Mouse (Mus musculus) stomach, embryonic 14.5 days (tissue): Measurements from ENCODE around the gene Palmd. TPM values are rescaled to one million over a fixed set of nuclear protein-coding genes. Genes with fewer than 3 reads are reported as not detected.

ENCODE experiments used
- ATAC-seq: fragments of 200-750 bp; cut with Nextera tagmentation; 2 replicates; pipeline ENCODE4 v1.8.0; 2017; ENCODE audit warnings: low read depth, moderate TSS enrichment; ENCODE audit not compliant: insufficient number of reproducible peaks, insufficient read depth, low FRiP score
- H3K27ac ChIP-seq: fragments of 300-500 bp; sonication (generic); 2 replicates; pipeline ENCODE4 v1.5.1; 2014; ENCODE audit warnings: mild to moderate bottlenecking, low read length, moderate library complexity, mixed read lengths
- H3K27me3 ChIP-seq: fragments of 300-500 bp; sonication (generic); 2 replicates; pipeline ENCODE4 v1.6.1; 2014; ENCODE audit warnings: low read length, control low read depth, mixed read lengths; ENCODE audit not compliant: control insufficient read depth, insufficient read depth
- H3K36me3 ChIP-seq: fragments of 300-500 bp; sonication (generic); 2 replicates; pipeline ENCODE4 v1.6.1; 2014; ENCODE audit warnings: mild to moderate bottlenecking, control low read depth, low read length, moderate library complexity, mixed read lengths; ENCODE audit not compliant: control insufficient read depth, insufficient read depth
- H3K4me1 ChIP-seq: fragments of 300-500 bp; sonication (generic); 2 replicates; pipeline ENCODE4 v1.6.1; 2014; ENCODE audit warnings: low read length, control low read depth, mixed read lengths; ENCODE audit not compliant: control insufficient read depth, insufficient read depth
- H3K4me2 ChIP-seq: fragments of 300-500 bp; sonication (generic); replicated peaks from 2 replicates; pipeline ENCODE4 v1.6.1; 2014; ENCODE audit warnings: low read depth, low read length, control low read depth
- H3K4me3 ChIP-seq: fragments of 300-500 bp; sonication (generic); 2 replicates; pipeline ENCODE4 v1.5.1; 2014; ENCODE audit warnings: low read depth, low read length, control low read depth
- H3K9ac ChIP-seq: fragments of 300-500 bp; sonication (generic); replicated peaks from 2 replicates; pipeline ENCODE4 v1.6.1; 2014; ENCODE audit warnings: low read depth, mild to moderate bottlenecking, control low read depth, low read length, moderate library complexity, mixed read lengths
- H3K9me3 ChIP-seq: fragments of 300-500 bp; sonication (generic); 2 replicates; pipeline ENCODE4 v1.6.1; 2016; ENCODE audit warnings: low read depth, low read length, control low read depth; ENCODE audit not compliant: control insufficient read depth
- WGBS: fragments of 180-500 bp; shearing (Covaris S2); extraction: QIAGEN DNeasy Blood & Tissue Kit; methylation state at CpG from one replicate; pipeline ENCODE4 v1.1.7; 2014; 5-methylcytosine and 5-hydroxymethylcytosine counted together
- polyA plus RNA-seq: library from polyadenylated mRNA; unstranded; fragments of >200 nt; fragmentation: Nextera tagmentation; extraction: Ambion mirVana; gene quantifications from 2 replicates; pipeline ENCODE4 v1.2.1, GENCODE M21; 2014

Palmd gene
- polyA plus RNA-seq, 1 experiment from 2014 or later: 5.7 TPM

DNA sequence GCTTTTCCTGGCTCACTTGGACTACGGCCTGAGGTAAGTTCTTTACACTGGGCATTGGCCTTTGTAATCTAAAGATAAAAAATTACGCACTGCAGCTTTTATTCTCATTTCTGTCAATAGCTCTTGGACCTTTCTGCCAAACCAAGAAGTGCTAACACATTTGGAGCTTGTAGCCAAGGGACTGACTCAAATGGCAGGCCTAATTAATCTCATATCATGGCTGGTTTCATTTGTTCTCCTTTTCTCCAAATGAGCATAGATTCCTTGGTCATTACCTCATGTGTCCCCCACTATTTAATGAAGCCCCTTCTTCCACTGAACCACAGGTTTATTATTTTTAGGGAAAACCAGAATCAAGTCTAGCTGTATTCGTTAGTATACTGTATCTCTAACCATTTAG lies 19.4 kb upstream of the Palmd start:
- H3K4me1 ChIP-seq: no peaks in the 10 kb centered on the region
- H3K9ac ChIP-seq: no peak overlapping the region
- no peak overlapping the region for H3K4me2 ChIP-seq
- H3K4me3 ChIP-seq: no peak overlapping the region
- H3K27ac ChIP-seq: no peak overlapping the region
- WGBS: 74% methylated on average over 3 of the region's 3 CpGs
- no peaks in the 10 kb centered on the region for H3K9me3 ChIP-seq
- no peak for ATAC-seq
- no peaks in the 10 kb centered on the region for H3K36me3 ChIP-seq
- no peaks in the 10 kb centered on the region for H3K27me3 ChIP-seq

DNA sequence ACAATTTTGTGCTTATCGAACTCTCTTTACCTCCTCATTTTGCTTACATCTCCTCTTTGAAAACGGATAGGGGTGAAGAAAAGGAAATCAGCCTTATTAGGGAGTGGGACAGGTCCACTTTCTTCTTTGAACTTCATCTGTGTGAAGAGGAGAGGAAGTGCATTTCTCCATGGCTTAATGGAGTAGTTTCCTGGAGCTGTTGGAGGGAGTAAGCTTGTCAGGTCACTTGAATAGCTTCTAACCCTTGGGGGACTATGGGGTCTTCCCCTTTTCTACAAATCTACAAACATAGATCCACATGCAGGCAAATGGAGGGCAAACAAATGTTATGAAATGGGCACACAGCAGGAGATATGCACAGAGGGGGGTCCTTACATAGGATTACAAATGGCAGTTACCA lies 17.7 kb upstream of the Palmd start:
- no peak overlapping the region for H3K4me3 ChIP-seq
- no peak for ATAC-seq
- H3K9ac ChIP-seq: no peak overlapping the region
- H3K36me3 ChIP-seq: no peaks in the 10 kb centered on the region
- H3K27me3 ChIP-seq: no peaks in the 10 kb centered on the region
- no peaks in the 10 kb centered on the region for H3K4me1 ChIP-seq
- no peak overlapping the region for H3K27ac ChIP-seq
- WGBS: 57% methylated on average over 2 of the region's 2 CpGs
- no peak overlapping the region for H3K4me2 ChIP-seq
- no peaks in the 10 kb centered on the region for H3K9me3 ChIP-seq

DNA sequence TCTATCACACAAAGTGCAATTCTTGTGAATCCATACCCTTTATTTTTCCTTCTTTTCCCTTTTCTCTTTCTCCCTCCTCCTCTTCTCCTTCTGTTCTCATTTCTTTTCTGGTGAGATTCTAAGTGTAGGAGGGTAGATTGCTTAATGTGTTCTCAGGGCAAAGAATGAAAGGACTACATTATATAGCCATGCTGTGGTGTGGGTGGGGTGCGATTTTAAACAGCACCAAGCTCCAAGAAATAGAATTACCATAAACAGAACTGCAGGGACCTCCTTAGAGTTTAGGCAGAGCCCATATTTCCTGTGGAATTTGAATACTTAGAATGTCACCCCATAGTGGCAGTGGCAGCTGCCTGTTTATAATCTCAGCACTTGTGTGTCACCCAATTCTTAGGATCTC lies 17.0 kb upstream of the Palmd start:
- Histone ChIP-seq H3K36me3 (no peaks in the 10 kb centered on the region), H3K9ac (no peak overlapping the region), H3K4me2 (no peak overlapping the region), H3K4me1 (no peaks in the 10 kb centered on the region), H3K4me3 (no peak overlapping the region), H3K27ac (no peak overlapping the region), H3K27me3 (no peaks in the 10 kb centered on the region), H3K9me3 (no peaks in the 10 kb centered on the region)
- no peak for ATAC-seq
- WGBS: 64% methylated on average over 1 of the region's 1 CpGs

DNA sequence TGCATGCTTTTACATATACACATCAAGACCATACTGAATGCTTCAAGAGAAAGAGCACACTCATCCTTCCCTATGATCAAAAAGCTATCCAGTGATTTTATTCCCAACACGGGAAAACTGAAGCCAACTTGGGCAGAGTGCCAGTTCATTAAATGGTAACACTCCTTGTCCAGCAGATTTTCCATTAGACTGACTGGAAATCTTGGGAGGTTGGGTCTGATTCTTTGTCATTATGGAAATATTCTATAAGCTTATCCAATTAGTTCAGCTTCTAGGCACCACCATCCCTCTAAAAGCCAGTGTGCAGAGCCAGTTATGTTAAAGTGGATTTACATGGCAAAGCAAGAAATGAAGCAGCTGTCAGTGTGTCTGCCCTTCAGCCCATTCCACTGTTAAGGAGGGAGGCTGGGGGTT lies 16.3 kb upstream of the Palmd start:
- no peaks in the 10 kb centered on the region for H3K27me3 ChIP-seq
- no peak overlapping the region; the same call in 1 of the 2 replicates for H3K27ac ChIP-seq
- WGBS: 36% methylated on average over 1 of the region's 1 CpGs
- H3K4me2 ChIP-seq: no peak overlapping the region
- H3K36me3 ChIP-seq: no peaks in the 10 kb centered on the region
- no peaks in the 10 kb centered on the region for H3K9me3 ChIP-seq
- peak; percentile 56; the same call in 1 of the 2 replicates for ATAC-seq
- H3K4me1 ChIP-seq: no peaks in the 10 kb centered on the region
- H3K4me3 ChIP-seq: no peak overlapping the region
- no peak overlapping the region for H3K9ac ChIP-seq

DNA sequence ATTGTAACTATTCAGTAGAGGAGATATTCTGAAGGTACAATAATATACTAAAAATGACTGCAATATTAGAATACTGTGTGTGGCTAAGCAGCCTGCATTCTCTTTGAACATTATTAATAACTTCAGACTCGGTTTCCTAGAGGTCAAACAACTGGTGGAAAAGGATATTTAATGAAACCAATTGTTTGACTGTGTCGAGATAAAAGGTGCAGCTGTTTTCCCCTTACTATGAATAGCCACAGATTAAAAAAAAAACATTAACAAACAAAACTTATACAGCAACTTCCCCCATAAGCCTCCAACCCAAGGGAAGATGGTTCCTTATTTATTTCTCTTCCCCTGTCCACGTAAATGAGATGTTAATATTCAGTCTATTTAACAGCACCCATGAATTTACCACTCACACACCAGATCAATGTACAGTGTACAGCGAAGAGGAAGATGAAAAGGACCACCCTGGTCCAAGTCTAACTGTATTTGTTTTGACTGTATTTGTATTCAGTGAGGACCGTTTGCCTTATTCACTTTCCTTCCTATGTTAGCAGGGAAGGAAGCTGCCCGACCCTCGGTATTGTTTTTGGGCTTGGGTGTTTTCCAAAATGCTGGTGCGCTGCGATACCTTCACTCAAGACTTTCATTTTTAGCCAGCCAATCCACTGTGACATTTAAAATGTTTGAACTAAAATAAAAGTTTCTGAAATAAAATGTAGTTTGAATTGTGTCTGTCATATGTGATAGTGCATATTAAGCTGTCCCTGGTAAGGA lies 13.2 kb upstream of the Palmd start:
- Histone ChIP-seq H3K9me3 (no peaks in the 10 kb centered on the region), H3K36me3 (no peaks in the 10 kb centered on the region), H3K27me3 (no peaks in the 10 kb centered on the region), H3K4me1 (no peaks in the 10 kb centered on the region), H3K9ac (no peak overlapping the region; the same call in 1 of the 2 replicates), H3K27ac (no peak overlapping the region), H3K4me2 (no peak overlapping the region), H3K4me3 (no peak overlapping the region)
- no peak for ATAC-seq
- WGBS: 64% methylated on average over 9 of the region's 9 CpGs

DNA sequence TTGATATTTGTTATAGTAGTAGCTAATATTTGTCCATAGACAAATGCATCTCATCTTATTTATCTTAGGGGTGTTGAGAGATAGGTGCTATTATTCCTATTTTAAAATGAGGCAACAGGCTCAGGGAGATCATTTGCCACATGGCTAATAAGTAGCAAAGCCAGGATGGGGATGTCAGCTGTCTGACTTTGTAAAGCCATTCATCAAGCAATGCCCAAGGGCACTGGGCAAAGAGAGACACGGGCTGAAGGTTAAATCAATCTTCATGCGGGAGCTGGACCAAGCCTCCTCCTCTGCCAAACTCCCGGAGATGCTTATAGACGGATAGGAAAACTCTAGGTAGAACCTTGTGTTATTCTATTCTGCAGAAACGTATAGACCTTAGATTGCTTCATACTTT lies 999 bp upstream of the Palmd start:
- no peak overlapping the region for H3K9ac ChIP-seq
- WGBS: 56% methylated on average over 5 of the region's 5 CpGs
- no peak overlapping the region for H3K4me2 ChIP-seq
- 0 out of 2 replicates have a peak, but pooled peaks cover 6% of the 10 kb centered on the region for H3K4me1 ChIP-seq
- no peaks in the 10 kb centered on the region for H3K27me3 ChIP-seq
- H3K4me3 ChIP-seq: no peak overlapping the region
- no peak for ATAC-seq
- H3K9me3 ChIP-seq: no peaks in the 10 kb centered on the region
- no peaks in the 10 kb centered on the region for H3K36me3 ChIP-seq
- no peak overlapping the region for H3K27ac ChIP-seq

DNA sequence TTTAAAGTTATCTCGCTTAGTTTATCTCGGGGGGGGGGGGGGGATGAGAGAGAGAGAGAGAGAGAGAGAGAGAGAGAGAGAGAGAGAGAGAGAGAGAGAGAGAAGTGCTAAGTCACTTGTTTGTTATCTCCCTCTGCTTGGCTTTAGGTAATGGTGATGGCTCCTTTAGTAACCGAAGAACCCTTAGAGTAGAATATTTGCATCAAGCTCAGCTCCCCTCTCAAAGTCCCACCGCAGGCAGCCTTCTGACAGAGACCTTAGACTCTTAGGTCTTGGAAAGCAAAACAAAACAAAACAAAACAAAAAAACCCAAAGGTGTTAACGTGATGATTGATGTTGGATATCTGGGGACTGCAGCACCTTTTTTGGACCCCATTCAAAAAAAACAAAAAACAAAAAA lies 216 bp upstream of the Palmd start:
- Histone ChIP-seq H3K9me3 (no peaks in the 10 kb centered on the region), H3K9ac (no peak overlapping the region), H3K4me2 (peak overlapping the region; percentile 73), H3K4me3 (peak overlapping the region; percentile 34), H3K27ac (peak overlapping the region; percentile 27; the same call in 1 of the 2 replicates), H3K27me3 (no peaks in the 10 kb centered on the region), H3K36me3 (no peaks in the 10 kb centered on the region), H3K4me1 (0 out of 2 replicates have a peak, but pooled peaks cover 6% of the 10 kb centered on the region)
- no peak for ATAC-seq
- WGBS: 18% methylated on average over 5 of the region's 5 CpGs

DNA sequence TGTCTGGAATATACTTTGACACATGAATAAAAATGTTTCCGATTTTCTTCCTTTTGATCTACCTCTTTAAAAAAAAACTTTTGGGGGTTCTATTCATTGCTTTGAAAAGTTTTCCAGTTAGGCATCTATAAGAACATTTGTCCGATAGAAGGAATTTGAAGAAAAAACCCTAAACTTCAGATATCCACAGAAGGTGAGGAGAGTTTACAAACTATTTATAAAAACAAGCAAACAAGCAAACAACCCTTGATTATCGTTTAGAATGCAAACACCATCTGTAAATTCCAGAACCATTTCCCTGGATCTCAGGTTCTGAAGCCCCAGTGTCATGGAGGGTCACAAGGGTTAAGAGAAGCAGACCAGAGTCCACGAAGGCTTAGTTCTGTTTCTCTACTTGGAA lies 820 bp downstream of the Palmd start, which contains the start of gene 4930455H04Rik:
TSS of gene 4930455H04Rik (plus strand) at position 301 of the 400 bp plus-strand sequence.
- peak within 1 kb of the TSS; percentile 38; the same call in 1 of the 2 replicates for H3K9ac ChIP-seq
- H3K9me3 ChIP-seq: no peaks in the 10 kb centered on the region
- H3K4me2 ChIP-seq: peak within 1 kb of the TSS; percentile 73
- ATAC-seq: no peak
- 58% methylated on average over 4 of the region's 4 CpGs for WGBS
- peak within 1 kb of the TSS; percentile 34 for H3K4me3 ChIP-seq
- no peaks in the 10 kb centered on the region for H3K36me3 ChIP-seq
- peak within 1 kb of the TSS; percentile 27; the same call in 1 of the 2 replicates for H3K27ac ChIP-seq
- no peaks in the 10 kb centered on the region for H3K27me3 ChIP-seq
- H3K4me1 ChIP-seq: 0 out of 2 replicates have a peak, but pooled peaks cover 6% of the 10 kb centered on the region
